Mouse (Mus musculus): ENCODE data around the gene Lypd6. TPM values are rescaled to one million over a fixed set of nuclear protein-coding genes. Genes with fewer than 3 reads are reported as not detected.

Lypd6 gene
- 9.3 and 12.2 TPM in 2 replicates for total RNA-seq (2021)
- long read RNA-seq, experiment 1, transcript Lypd6-202 (5 exons, 3,495 nt): major isoform, 6 of 14 reads
- long read RNA-seq, experiment 1, partial matches to known transcripts: 1 of 14 reads
- long read RNA-seq, experiment 1, other reads (novel, unspliced or antisense): 7 of 14 reads
- long read RNA-seq, experiment 2, partial matches to known transcripts: 1 of 2 reads
- long read RNA-seq, experiment 2, other reads (novel, unspliced or antisense): 0 of 2 reads

DNA sequence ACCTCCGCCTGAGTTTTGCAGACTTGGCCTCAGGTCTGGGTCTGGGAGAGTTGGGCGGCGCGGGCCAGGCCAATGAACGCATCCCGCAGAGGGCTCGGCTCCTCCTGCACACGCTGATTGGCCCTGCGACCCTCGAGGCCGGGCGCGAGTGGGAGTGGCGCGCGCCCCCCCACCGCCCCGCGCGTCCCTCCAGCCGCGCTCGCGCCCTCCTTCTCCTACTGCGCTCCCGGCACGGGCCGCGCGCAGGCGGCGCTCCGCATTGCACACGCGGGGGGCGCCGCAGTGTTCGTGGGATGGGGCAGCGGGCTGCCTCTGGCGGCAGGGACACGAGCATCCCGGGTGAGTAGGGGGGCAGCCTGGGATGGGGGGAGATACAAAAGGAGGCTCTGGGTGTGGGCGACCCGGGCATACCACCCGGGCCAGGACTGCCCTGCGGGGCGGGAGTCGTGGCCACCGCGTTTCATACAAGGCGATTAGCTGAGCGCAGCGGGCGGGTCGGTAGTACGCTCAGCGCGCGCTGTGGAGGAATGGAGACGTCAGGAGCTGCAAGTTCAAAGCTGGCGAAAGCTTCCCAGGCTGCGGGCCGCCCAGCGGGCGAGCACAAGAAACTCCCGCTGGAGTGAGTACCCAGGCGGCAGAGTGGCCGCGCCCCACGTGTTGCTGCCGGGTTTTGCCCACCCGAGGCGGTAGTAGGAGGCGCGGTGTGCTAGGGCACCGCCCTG is at the start of gene Lypd6:
Gene Lypd6 (plus strand): TSS at position 184 of the 722 bp plus-strand sequence.
- peak; percentile 86 for DNase-seq

DNA sequence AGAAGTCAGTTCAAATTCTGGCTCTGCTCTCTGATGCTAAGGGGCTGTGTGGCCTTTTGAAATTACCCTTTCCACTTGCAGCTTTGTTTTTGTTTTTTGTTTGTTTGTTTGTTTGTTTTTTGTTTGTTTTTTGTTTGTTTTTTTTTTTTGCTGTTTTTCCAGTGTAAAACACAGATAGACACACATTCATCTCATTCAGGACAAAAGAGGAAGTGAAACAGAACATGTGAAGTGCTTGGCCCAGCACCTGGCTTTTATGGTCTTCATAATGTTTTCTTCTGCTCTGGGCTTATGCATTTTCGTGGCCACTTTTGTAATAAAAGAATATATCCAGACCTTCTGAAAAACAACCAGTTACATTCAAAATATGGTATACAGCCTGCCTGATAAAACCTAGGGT is 46.8 kb upstream of the Lypd6 start:
- no peak for DNase-seq

- DNase-seq: no peak
These were observed 40.7 kb upstream of the Lypd6 start for GRCm38 (mm10) chr2:50025549-50025948.

DNA sequence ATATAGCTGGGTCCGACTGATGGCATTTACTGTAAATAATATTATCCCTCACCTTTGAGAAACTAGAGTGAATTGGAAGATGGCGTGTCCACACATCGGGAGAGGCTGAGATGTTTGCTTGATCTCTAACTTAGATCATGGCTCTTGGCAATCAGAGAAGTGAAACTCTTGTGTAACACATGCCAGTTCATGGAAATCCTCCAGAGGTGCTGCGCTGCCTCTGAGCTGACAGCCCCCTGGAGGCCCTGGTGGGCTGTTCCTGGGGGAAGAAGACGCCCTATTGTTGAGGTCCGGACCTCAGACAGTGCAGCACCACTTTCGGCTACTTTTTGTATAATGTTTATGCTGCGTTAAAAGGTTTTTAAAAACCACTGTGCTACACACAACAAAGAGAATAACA is 37.3 kb upstream of the Lypd6 start:
- DNase-seq: no peak

DNA sequence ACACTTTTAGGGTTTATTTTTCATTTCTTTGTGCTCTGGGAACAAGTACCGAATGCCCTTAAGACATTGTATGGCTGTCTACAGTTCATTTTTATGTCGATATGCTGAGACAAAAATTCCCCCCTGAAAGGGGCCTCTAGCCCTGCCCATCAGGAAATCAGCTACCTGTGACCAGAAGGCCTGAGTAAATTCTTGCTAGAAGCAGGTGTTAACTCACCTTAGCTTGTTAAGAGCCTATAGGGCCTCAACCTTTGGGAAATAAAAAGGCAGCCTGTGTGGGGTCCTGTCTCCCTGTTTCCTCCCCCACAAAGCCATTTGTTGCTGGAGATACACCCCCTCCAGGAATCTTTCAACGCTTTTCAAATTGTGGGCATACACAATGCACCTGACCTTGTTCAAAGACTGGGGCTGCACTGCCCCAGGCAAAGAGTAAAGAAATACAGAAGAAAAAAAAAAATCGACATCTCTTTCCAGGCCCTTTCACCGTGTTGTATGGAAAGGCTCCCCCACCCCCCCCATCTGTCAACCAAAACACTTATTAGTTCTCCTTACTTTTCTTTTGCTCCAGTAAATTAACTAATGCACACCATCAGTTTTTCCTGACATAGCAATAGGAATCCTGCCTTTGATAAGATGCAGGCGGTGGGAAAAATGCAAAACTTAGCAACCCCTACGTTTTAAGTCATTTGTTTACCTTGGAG is 21.9 kb upstream of the Lypd6 start:
- DNase-seq: no peak

DNA sequence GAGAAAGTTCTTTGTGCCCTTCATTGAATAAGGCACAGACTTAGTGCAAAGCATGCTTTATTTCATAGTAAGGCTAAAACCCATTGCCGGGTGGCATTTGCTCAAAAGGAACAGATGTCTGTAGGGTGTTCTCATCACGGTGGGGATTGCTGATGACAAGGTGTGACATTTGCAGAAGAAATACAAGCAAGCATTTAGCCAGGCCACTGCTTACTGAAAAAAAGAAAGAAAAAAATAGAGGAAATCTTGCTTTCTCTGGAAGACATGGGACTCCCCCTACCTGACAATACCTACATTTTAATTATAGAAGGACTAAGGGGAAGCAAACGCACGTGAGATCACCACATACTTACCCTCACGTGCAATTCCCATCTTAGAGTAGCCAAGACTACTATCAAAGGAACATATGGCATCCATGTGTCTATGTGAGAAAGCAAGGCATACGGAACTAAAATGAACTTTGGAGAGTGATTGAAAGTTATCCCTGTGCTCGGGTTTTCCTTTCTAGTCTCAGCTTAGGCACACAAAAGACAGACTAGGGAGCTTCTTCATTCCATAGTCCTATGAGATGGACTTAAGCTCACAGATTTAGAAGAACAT is 21.3 kb upstream of the Lypd6 start:
- DNase-seq: no peak

GRCm38 (mm10) chr2:50045841-50046240 is 20.4 kb upstream of the Lypd6 start:
- DNase-seq: no peak

DNA sequence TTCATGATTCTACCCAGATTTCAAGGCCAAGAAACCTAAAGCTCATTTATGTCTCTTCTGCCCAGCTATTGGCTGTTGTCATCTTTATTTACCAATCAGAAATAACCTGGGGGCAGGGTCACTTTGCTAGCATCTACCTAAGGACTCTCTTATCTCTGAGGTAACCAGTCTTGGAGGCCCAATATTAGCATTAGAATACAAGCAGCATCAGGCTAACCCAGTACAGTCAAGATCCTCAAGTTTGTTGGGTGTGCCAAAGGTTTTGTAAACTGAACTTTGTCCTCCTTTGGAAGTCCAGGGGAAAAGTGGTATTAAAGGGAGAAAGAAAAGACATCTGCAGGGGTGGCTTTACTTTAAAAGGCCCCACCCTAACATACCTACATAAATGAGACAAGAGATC is 17.8 kb upstream of the Lypd6 start:
- no peak for DNase-seq

DNA sequence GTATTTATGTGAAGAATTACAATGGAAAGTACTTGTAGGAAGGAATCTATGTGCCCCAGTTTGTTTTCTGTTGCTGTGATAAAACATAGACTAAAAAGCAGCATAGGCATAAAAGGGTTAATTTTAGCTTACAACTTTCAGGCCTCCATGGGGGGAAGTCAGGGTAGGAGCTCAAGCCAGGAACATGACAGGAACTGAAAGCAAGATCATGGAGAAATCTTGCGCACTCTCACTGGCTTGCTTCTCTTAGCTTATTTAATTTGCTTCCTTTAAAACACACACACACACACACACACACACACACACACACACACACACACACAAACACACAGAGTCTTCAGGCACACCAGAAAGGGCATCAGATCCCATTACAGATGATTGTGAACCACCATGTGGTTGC is 12.3 kb upstream of the Lypd6 start:
- DNase-seq: no peak

DNA sequence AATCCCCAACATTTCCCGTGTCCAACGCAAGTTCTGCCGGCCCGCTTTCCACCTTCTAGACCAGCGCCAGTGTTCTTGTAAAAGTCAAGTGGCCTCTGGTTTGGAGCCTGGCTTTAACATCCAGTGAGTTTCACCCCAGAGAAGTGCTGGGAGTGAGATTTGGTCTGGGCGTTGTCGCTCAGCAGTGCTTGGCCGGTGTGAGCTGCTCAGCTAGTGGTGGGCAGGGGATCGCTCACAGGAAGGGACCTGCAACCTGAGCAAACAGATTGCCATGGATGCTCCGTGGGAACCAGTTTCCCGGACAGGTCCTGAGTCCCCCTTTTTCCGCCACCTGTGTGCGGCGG is 355 bp upstream of the Lypd6 start:
- no peak for DNase-seq

DNA sequence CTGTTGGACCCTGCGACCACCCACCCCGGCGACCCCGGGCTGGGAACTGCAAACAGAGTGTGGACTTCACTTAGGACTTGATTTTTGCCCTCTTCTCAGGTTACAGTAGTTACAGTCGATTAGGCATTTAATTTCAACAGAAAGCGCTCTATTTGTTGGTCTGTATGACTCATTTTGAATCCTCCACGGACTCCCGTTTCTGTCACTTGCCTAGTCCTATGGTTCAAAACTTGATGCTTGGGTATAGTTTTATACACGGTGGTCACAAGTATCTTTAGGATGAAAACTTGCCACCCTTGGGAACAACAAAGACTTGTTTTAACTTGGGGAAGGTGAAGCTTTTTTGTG is 713 bp downstream of the Lypd6 start:
- no peak for DNase-seq

GRCm38 (mm10) chr2:50069571-50070295 is 3.5 kb downstream of the Lypd6 start:
- peak; percentile 82 for DNase-seq

DNA sequence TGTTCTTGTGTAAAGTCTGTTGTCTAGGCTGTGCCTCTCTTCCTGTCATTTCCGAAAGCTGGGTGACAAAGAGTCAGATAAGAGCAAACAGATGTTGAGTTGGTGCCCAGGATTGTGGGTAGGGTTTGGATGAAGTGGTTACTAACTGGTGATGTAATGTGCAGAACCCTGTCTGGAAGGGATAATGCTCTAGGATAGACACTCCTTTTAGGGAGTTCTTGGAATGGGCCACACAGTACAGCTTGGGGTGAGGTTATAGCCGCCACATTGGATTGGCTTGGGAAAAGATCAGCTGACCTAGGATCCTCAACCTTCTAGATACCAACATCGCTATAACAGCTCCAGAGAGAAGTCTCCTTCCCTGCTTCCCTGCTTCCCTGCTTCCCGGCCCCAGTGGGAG is 5.9 kb downstream of the Lypd6 start:
- DNase-seq: no peak

DNA sequence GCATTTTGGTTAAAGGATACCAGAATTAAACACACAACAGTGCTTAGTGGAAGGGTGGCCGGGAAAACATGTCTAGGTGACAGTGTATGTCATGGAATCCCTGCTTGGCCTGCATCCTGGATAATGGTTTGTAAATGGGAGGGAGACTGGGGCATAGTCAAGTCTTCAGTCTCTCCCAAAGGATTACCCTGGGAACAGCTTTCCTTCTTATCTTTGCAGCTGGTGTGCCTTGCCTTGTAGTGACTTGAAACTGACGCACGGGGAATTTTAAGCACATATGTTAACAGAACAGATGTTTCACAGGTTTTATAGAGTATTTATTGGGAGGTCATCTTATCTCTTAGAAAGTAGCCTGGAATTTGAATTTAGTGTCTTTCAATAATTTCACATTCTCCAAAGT is 18.5 kb downstream of the Lypd6 start:
- DNase-seq: no peak

- no peak for DNase-seq
These were observed 21.5 kb downstream of the Lypd6 start for GRCm38 (mm10) chr2:50087761-50088160.

DNA sequence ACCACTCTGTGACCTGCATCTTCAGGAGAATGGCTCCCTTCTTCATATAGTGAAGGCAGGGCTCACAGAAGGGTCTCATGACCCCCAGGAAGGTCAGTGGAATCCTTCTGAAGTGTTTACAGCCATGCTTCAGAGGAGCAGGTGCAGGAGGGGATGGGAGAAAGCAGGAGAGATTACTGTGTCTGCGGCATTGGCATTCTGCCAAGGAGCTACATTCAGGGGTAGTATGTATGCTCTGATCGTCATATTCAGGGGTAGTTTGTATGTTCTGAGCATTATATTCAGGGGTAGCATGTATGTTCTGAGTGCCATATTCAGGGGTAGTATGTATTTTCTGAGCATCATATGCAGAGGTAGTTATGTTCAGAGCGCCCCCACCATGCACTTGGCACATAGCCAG is 30.1 kb downstream of the Lypd6 start:
- DNase-seq: no peak

- DNase-seq: no peak
These were observed 34.3 kb downstream of the Lypd6 start for GRCm38 (mm10) chr2:50100364-50101151.

- DNase-seq: no peak
These were observed 34.9 kb downstream of the Lypd6 start for GRCm38 (mm10) chr2:50101152-50101450.

- DNase-seq: no peak
These were observed 37.7 kb downstream of the Lypd6 start for GRCm38 (mm10) chr2:50103850-50104503.

GRCm38 (mm10) chr2:50105590-50105989 is 39.4 kb downstream of the Lypd6 start:
- no peak for DNase-seq

DNA sequence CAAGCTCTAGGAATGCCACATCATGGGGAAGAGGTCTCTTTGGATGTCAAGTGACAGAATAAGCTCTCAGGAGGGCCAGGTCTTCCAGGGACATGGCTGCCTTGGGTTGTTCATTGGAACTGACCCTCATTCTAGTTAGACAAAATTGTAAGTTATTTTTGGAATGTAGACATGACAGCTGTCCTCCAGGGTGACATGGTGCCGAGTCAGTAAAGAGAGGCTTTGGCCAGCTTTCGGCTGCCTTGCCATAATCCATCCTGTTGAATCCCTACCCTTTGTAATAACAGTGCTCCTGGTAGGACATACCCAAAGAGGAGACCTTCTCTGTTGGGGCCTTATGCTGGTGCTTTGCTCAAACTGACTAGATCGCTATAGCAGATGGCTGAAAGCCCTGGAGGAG is 39.8 kb downstream of the Lypd6 start:
- DNase-seq: no peak

- DNase-seq: no peak
These were observed 40.6 kb downstream of the Lypd6 start for GRCm38 (mm10) chr2:50106879-50107278.

Data from adrenal gland, postnatal 14 days (tissue).